16 mouse cellular contexts compared by ENCODE assay signal in genomic region chr8:116524915-116525314, GRCm38 (mm10). TPM values are rescaled to one million over a fixed set of nuclear protein-coding genes. Genes with fewer than 3 reads are reported as not detected.
"Had no signal": no experiment of that assay in that cellular context is flagged by ENCODE, and none has a peak within 500 bp of the region (broad histone marks: within the 10 kb centered on the region; RNA-seq: fewer than 3 reads in every experiment).

No protein-coding gene starts in this region.

- H3K9me3 ChIP-seq: limb, embryonic 10.5 days; liver, embryonic 12.5 days; midbrain, embryonic 15.5 days; neural tube, embryonic 12.5 days had no signal

- H3K36me3 ChIP-seq: limb, embryonic 10.5 days; liver, embryonic 12.5 days; midbrain, embryonic 15.5 days; neural tube, embryonic 12.5 days had no signal

- DNase-seq: kidney, adult 9 months; kidney, postnatal 36 days; lung, embryonic 14.5 days; lung, postnatal 14 days; thymus, postnatal 14 days had no signal

- ATAC-seq: liver, embryonic 12.5 days; midbrain, embryonic 15.5 days had no signal

- H3K27ac ChIP-seq: kidney, postnatal 0 days; limb, embryonic 10.5 days; liver, embryonic 12.5 days; macrophage; midbrain, embryonic 15.5 days; neural tube, embryonic 12.5 days; stomach, postnatal 0 days had no signal

- H3K9ac ChIP-seq: liver, embryonic 12.5 days; lung, embryonic 14.5 days; midbrain, embryonic 15.5 days; neural tube, embryonic 12.5 days had no signal

- H3K4me3 ChIP-seq: limb, embryonic 10.5 days; liver, embryonic 12.5 days; megakaryocyte, embryonic 14.5 days; midbrain, embryonic 15.5 days; neural tube, embryonic 12.5 days had no signal

- H3K4me2 ChIP-seq: liver, embryonic 12.5 days; lung, embryonic 14.5 days; midbrain, embryonic 11.5 days; midbrain, embryonic 15.5 days; neural tube, embryonic 12.5 days had no signal

- H3K4me1 ChIP-seq: limb, embryonic 10.5 days; liver, embryonic 12.5 days; megakaryocyte, embryonic 14.5 days; midbrain, embryonic 15.5 days; neural tube, embryonic 12.5 days had no signal

- H3K27me3 ChIP-seq: liver, embryonic 12.5 days; megakaryocyte, embryonic 14.5 days; midbrain, embryonic 15.5 days; neural tube, embryonic 12.5 days had no signal

RNA-seq across cellular contexts. Expression of gene Dynlrb2, which starts 20.1 kb away (rescaled TPM):
- total RNA-seq: monocyte, adult 5-6 weeks had no signal
- polyA plus RNA-seq: limb, embryonic 10.5 days; liver, embryonic 12.5 days; liver, embryonic 16.5 days; macrophage had no signal
